Mouse (Mus musculus) olfactory bulb, adult 2 months (tissue): ENCODE results near the gene 1700014D04Rik.
"Not testable (repeated sequence)": the region's sequence is repeated elsewhere in the genome, so short reads cannot be mapped to it uniquely, and the experiment has no call there.

Experiments used
- CTCF ChIP-seq: fragments of 200-500 bp; IDR thresholded peaks from 2 replicates; pipeline ENCODE4 v1.5.1; 2012; ENCODE audit warnings: low read depth, mild to moderate bottlenecking, low read length, moderate library complexity; ENCODE audit not compliant: insufficient read depth
- POLR2A ChIP-seq: fragments of 200-500 bp; IDR thresholded peaks from 2 replicates; pipeline ENCODE4 v1.6.1; 2012; ENCODE audit warnings: mild to moderate bottlenecking, low read depth, low read length, moderate library complexity; ENCODE audit not compliant: insufficient read depth

DNA sequence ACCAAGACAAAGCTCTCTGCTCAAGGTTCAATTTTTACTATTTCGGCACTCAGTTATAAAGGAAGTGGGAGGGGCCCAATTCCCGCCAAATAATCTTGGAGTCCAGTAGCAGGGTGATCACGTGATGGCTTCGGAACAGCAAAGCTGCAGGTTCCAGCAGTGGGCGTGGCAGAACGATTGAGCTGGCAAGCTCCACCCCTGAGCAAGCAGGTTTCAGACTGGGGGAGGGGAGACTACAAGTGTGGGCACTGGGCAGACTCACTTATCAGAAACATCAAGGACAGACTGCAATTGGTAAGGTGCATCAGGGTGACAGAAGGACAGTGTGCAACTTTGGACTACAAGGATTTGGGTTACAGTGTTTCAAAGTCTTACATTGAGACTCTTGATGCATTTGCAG is 12.2 kb downstream of the 1700014D04Rik start:
- TF ChIP-seq POLR2A, CTCF: not testable (repeated sequence)
